Mouse (Mus musculus) cortical plate, adult 2 months (tissue): ENCODE data around the gene Desi1. TPM values are rescaled to one million over a fixed set of nuclear protein-coding genes. Genes with fewer than 3 reads are reported as not detected.

Experiments used
- H3K27ac ChIP-seq: fragments of 200-500 bp; 2 replicates; pipeline ENCODE4 v1.5.1; 2012; ENCODE audit warnings: low read length, control low read depth, inconsistent platforms; ENCODE audit not compliant: insufficient read depth
- H3K4me1 ChIP-seq: fragments of 200-500 bp; 2 replicates; pipeline ENCODE4 v1.6.1; 2011; ENCODE audit warnings: low read length; ENCODE audit not compliant: control insufficient read depth, insufficient read depth
- H3K4me3 ChIP-seq: fragments of 200-500 bp; 2 replicates; pipeline ENCODE4 v1.5.1; 2011; ENCODE audit warnings: mild to moderate bottlenecking, low read length, control low read depth; ENCODE audit not compliant: insufficient read depth
- CTCF ChIP-seq: fragments of 200-500 bp; IDR thresholded peaks from 2 replicates; pipeline ENCODE4 v1.5.1; 2011; ENCODE audit warnings: mild to moderate bottlenecking, control low read depth, low read length; ENCODE audit not compliant: insufficient read depth; ENCODE audit errors: extremely low read depth
- POLR2A ChIP-seq: fragments of 200-500 bp; IDR thresholded peaks from 2 replicates; pipeline ENCODE4 v1.6.1; 2011; ENCODE audit warnings: mild to moderate bottlenecking, low read length, control low read depth; ENCODE audit not compliant: insufficient read depth; ENCODE audit errors: extremely low read depth
- polyA plus RNA-seq: library from polyadenylated mRNA; depleted of rRNA; stranded (reverse); fragments of >200 nt; gene quantifications from 2 replicates; pipeline ENCODE4 v1.2.3, GENCODE M21; 2012; rRNA removed

The Desi1 gene
- 126 and 134 TPM in 2 replicates for polyA plus RNA-seq

- Histone ChIP-seq H3K4me3 (no peak within 1 kb of the TSS), H3K27ac (no peak within 1 kb of the TSS), H3K4me1 (no peaks in the 10 kb centered on the region)
- TF ChIP-seq CTCF (no peak), POLR2A (no peak)
Observed at GRCm38 (mm10) chr15:82033762-82034161, at the start of gene Desi1. TSS of gene Desi1 (minus strand) at chr15:82033862.

- Histone ChIP-seq H3K4me1 (no peaks in the 10 kb centered on the region), H3K4me3 (no peak overlapping the region), H3K27ac (no peak overlapping the region)
- TF ChIP-seq POLR2A: no peak
- TF ChIP-seq CTCF: peak; percentile 74
Observed at GRCm38 (mm10) chr15:82081161-82081560, 47.5 kb upstream of the Desi1 start.

GRCm38 (mm10) chr15:82079883-82080282 is 46.2 kb upstream of the Desi1 start:
- no peak for TF ChIP-seq POLR2A
- TF ChIP-seq CTCF: no peak
- no peak overlapping the region for H3K4me3 ChIP-seq
- H3K27ac ChIP-seq: no peak overlapping the region
- no peaks in the 10 kb centered on the region for H3K4me1 ChIP-seq

- Histone ChIP-seq H3K4me3 (no peak overlapping the region), H3K27ac (no peak overlapping the region), H3K4me1 (no peaks in the 10 kb centered on the region)
- TF ChIP-seq POLR2A: no peak
- no peak for TF ChIP-seq CTCF
Observed at GRCm38 (mm10) chr15:82073490-82073889, 39.8 kb upstream of the Desi1 start.

GRCm38 (mm10) chr15:82071816-82072469 is 38.3 kb upstream of the Desi1 start:
- Histone ChIP-seq H3K4me1 (no peaks in the 10 kb centered on the region), H3K27ac (no peak overlapping the region), H3K4me3 (no peak overlapping the region)
- TF ChIP-seq CTCF (no peak), POLR2A (no peak)

GRCm38 (mm10) chr15:82069898-82070297 is 36.2 kb upstream of the Desi1 start, which contains the start of gene Mei1:
TSS of gene Mei1 (plus strand) at chr15:82069996.
- Histone ChIP-seq H3K27ac (no peak within 1 kb of the TSS), H3K4me3 (peak within 1 kb of the TSS; percentile 13), H3K4me1 (no peaks in the 10 kb centered on the region)
- no peak for TF ChIP-seq CTCF
- no peak for TF ChIP-seq POLR2A

- no peak overlapping the region for H3K27ac ChIP-seq
- TF ChIP-seq POLR2A: no peak
- peak; percentile 77 for TF ChIP-seq CTCF
Observed at GRCm38 (mm10) chr15:82065511-82065910, 31.8 kb upstream of the Desi1 start.

GRCm38 (mm10) chr15:82063909-82064308 is 30.2 kb upstream of the Desi1 start:
- Histone ChIP-seq H3K27ac (no peak overlapping the region), H3K4me1 (no peaks in the 10 kb centered on the region), H3K4me3 (no peak overlapping the region)
- no peak for TF ChIP-seq POLR2A
- no peak for TF ChIP-seq CTCF

More at GRCm38 (mm10) chr15:82065511-82065910, 31.8 kb upstream of the Desi1 start:
- H3K4me1 ChIP-seq: no peaks in the 10 kb centered on the region
- no peak overlapping the region for H3K4me3 ChIP-seq

GRCm38 (mm10) chr15:82058719-82059201 is 25.1 kb upstream of the Desi1 start, which contains the start of gene 4930407I10Rik:
TSS of gene 4930407I10Rik (plus strand) at chr15:82059151.
- Histone ChIP-seq H3K4me1 (no peaks in the 10 kb centered on the region), H3K27ac (no peak within 1 kb of the TSS), H3K4me3 (no peak within 1 kb of the TSS)
- no peak for TF ChIP-seq POLR2A
- TF ChIP-seq CTCF: no peak

GRCm38 (mm10) chr15:82052544-82052943 is 18.9 kb upstream of the Desi1 start:
- Histone ChIP-seq H3K4me3 (no peak overlapping the region), H3K27ac (no peak overlapping the region), H3K4me1 (no peaks in the 10 kb centered on the region)
- TF ChIP-seq CTCF (no peak), POLR2A (no peak)
